Mouse (Mus musculus) stomach, postnatal 0 days (tissue): ENCODE data around the gene Gfra1.

Experiments used
- CTCF ChIP-seq: IDR thresholded peaks from 2 replicates; pipeline ENCODE4 v1.5.1; 2016; ENCODE audit warnings: antibody characterized with exemption, low read depth, mild to moderate bottlenecking, moderate library complexity
- EP300 ChIP-seq: optimal IDR thresholded peaks from 2 replicates; pipeline ENCODE3; 2016; ENCODE audit warnings: antibody characterized with exemption

DNA sequence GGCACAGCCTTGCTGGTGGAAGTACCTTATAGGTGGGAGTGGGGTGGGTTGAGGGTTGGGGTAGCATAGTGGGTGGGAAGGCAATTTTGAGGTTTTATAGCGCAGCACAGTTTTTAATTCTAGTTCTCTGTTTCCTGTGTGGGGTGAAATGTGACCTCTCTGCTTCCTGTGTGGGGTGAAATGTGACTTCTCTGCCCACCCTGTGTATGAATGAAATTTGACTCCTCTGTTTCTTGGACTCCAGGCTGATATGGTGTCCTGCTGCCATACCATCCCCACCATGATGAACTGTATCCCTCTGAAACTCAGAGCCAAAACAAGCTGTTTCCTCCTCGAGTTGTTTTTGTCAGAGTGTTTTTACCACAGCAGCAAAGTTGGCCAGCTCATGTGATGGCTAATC, 264.8 kb downstream of the Gfra1 start:
- no peak for TF ChIP-seq EP300
- TF ChIP-seq CTCF, result no peak
